Mouse (Mus musculus) C3H10T1/2 (cell line): ENCODE measurements around the gene Clec16a. TPM values are rescaled to one million over a fixed set of nuclear protein-coding genes. Genes with fewer than 3 reads are reported as not detected.

ENCODE experiments used
- polyA plus RNA-seq, 2 experiments: library from polyadenylated mRNA; unstranded; fragments of >200 nt; fragmentation: generic; extraction: Trizol; gene quantifications; one replicate each; pipeline ENCODE4 v1.2.1; 2012; ENCODE audit warnings: missing spikeins in 2 of 2

The Clec16a gene
- 10 to 100 TPM in 1 of 2 experiments, 1 to 10 TPM in 1; 3.3 to 11.1 TPM for polyA plus RNA-seq

GRCm38 (mm10) chr16:10544995-10545622 lies at the start of gene Clec16a:
Clec16a (plus strand) TSS chr16:10545339.

GRCm38 (mm10) chr16:10542698-10543365 lies 2.3 kb upstream of the Clec16a start, which contains the start of gene Dexi:
Dexi (minus strand) TSS chr16:10543054.

GRCm38 (mm10) chr16:10785371-10786231 lies 240.5 kb downstream of the Clec16a start, which contains the start of gene Socs1:
Socs1 (minus strand) TSS chr16:10785536.

GRCm38 (mm10) chr16:10788271-10788670 lies 243.1 kb downstream of the Clec16a start, which contains the start of gene Tnp2:
Tnp2 (minus strand) TSS chr16:10788660.

GRCm38 (mm10) chr16:10790702-10791101 lies 245.6 kb downstream of the Clec16a start, which contains the start of gene Prm3:
Prm3 (minus strand) TSS chr16:10790914.

Other genes with a start within 250 kb of the Clec16a start
- gene Emp2, start 231.4 kb upstream of the Clec16a start, polyA plus RNA-seq, result 10 to 100 TPM; 13.2 to 27.6 TPM
- gene Tekt5, start 149.8 kb upstream of the Clec16a start, polyA plus RNA-seq, result under 1 TPM in 1 of 2 experiments, not detected in 1; 0.07 TPM
- 10 to 100 TPM; 29.3 to 68.7 TPM for gene Nubp1, start 133.4 kb upstream of the Clec16a start, polyA plus RNA-seq
- gene Tvp23a, start 98.0 kb upstream of the Clec16a start, polyA plus RNA-seq, result 10 to 100 TPM in 1 of 2 experiments, 1 to 10 TPM in 1; 3.8 to 22.2 TPM
- under 1 TPM; 0.01 to 0.07 TPM for gene Ciita, start 65.3 kb upstream of the Clec16a start, polyA plus RNA-seq
- gene Dexi, start 2.3 kb upstream of the Clec16a start, polyA plus RNA-seq, result 10 to 100 TPM; 14.9 to 43.5 TPM
- 1 to 10 TPM; 7.2 to 7.5 TPM for gene Socs1, start 240.2 kb downstream of the Clec16a start, polyA plus RNA-seq
- not detected for gene Tnp2, start 243.3 kb downstream of the Clec16a start, polyA plus RNA-seq
- gene Prm3, start 245.6 kb downstream of the Clec16a start, polyA plus RNA-seq, result not detected